Mouse (Mus musculus): Measurements from ENCODE around the gene Agfg1.

- no peak for TF ChIP-seq CTCF (IDR thresholded peaks at IDR 0.05; ENCODE audit: low read depth, low read length)
- no peak for TF ChIP-seq POLR2A (IDR thresholded peaks at IDR 0.05; ENCODE audit: insufficient read depth, low read length)
- no peak for TF ChIP-seq EP300 (IDR thresholded peaks at IDR 0.05; ENCODE audit: insufficient read depth, low read depth, low read length)
These were observed 99.4 kb downstream of the Agfg1 start for GRCm38 (mm10) chr1:82938666-82939065.

Measured in ES-Bruce4 (cell line).